Mouse (Mus musculus): ENCODE measurements around the gene Os9. TPM values are rescaled to one million over a fixed set of nuclear protein-coding genes. Genes with fewer than 3 reads are reported as not detected.

The Os9 gene
- total RNA-seq, 1 experiment from 2014 or later: 262 TPM

GRCm38 (mm10) chr10:127091507-127092396, 29.2 kb downstream of the Os9 start:
- ATAC-seq (replicated peaks; ENCODE audit: insufficient number of reproducible peaks, low FRiP score, low TSS enrichment, poor library complexity, severe bottlenecking): no peak

- ATAC-seq (replicated peaks; ENCODE audit: insufficient number of reproducible peaks, low FRiP score, low TSS enrichment, poor library complexity, severe bottlenecking): no peak
Observed at GRCm38 (mm10) chr10:127090560-127091411, 30.1 kb downstream of the Os9 start.

- ATAC-seq (replicated peaks; ENCODE audit: insufficient number of reproducible peaks, low FRiP score, low TSS enrichment, poor library complexity, severe bottlenecking): no peak
Observed at GRCm38 (mm10) chr10:127085633-127086032, 35.3 kb downstream of the Os9 start.

- ATAC-seq (replicated peaks; ENCODE audit: insufficient number of reproducible peaks, low FRiP score, low TSS enrichment, poor library complexity, severe bottlenecking): no peak
Observed at GRCm38 (mm10) chr10:127085052-127085451, 35.9 kb downstream of the Os9 start.

- no peak for ATAC-seq (replicated peaks; ENCODE audit: insufficient number of reproducible peaks, low FRiP score, low TSS enrichment, poor library complexity, severe bottlenecking)
Observed at GRCm38 (mm10) chr10:127083915-127084306, 37.0 kb downstream of the Os9 start.

GRCm38 (mm10) chr10:127083292-127083914, 37.5 kb downstream of the Os9 start:
- ATAC-seq (replicated peaks; ENCODE audit: insufficient number of reproducible peaks, low FRiP score, low TSS enrichment, poor library complexity, severe bottlenecking): no peak

- no peak for ATAC-seq (replicated peaks; ENCODE audit: insufficient number of reproducible peaks, low FRiP score, low TSS enrichment, poor library complexity, severe bottlenecking)
Observed at GRCm38 (mm10) chr10:127081996-127082620, 38.8 kb downstream of the Os9 start.

- no peak for ATAC-seq (replicated peaks; ENCODE audit: insufficient number of reproducible peaks, low FRiP score, low TSS enrichment, poor library complexity, severe bottlenecking)
Observed at GRCm38 (mm10) chr10:127080901-127081780, 39.8 kb downstream of the Os9 start.

GRCm38 (mm10) chr10:127079665-127080391, 41.1 kb downstream of the Os9 start:
- ATAC-seq (replicated peaks; ENCODE audit: insufficient number of reproducible peaks, low FRiP score, low TSS enrichment, poor library complexity, severe bottlenecking): no peak

GRCm38 (mm10) chr10:127078677-127079575, 42.0 kb downstream of the Os9 start:
- no peak for ATAC-seq (replicated peaks; ENCODE audit: insufficient number of reproducible peaks, low FRiP score, low TSS enrichment, poor library complexity, severe bottlenecking)

- ATAC-seq (replicated peaks; ENCODE audit: insufficient number of reproducible peaks, low FRiP score, low TSS enrichment, poor library complexity, severe bottlenecking): no peak
Observed at GRCm38 (mm10) chr10:127078001-127078676, 42.8 kb downstream of the Os9 start.

- ATAC-seq (replicated peaks; ENCODE audit: insufficient number of reproducible peaks, low FRiP score, low TSS enrichment, poor library complexity, severe bottlenecking): no peak
Observed at GRCm38 (mm10) chr10:127077515-127077914, 43.4 kb downstream of the Os9 start.

GRCm38 (mm10) chr10:127076082-127076481, 44.8 kb downstream of the Os9 start:
- ATAC-seq (replicated peaks; ENCODE audit: insufficient number of reproducible peaks, low FRiP score, low TSS enrichment, poor library complexity, severe bottlenecking): peak; percentile 71

- ATAC-seq (replicated peaks; ENCODE audit: insufficient number of reproducible peaks, low FRiP score, low TSS enrichment, poor library complexity, severe bottlenecking): peak; percentile 4; the same call in 1 of the 2 replicates
Observed at GRCm38 (mm10) chr10:127075651-127076050, 45.3 kb downstream of the Os9 start.

- peak; percentile 74 for ATAC-seq (replicated peaks; ENCODE audit: insufficient number of reproducible peaks, low FRiP score, low TSS enrichment, poor library complexity, severe bottlenecking)
Observed at GRCm38 (mm10) chr10:127075080-127075479, 45.9 kb downstream of the Os9 start, which contains the start of gene Agap2. Gene Agap2 (plus strand): TSS chr10:127075284.

- no peak for ATAC-seq (replicated peaks; ENCODE audit: insufficient number of reproducible peaks, low FRiP score, low TSS enrichment, poor library complexity, severe bottlenecking)
Observed at GRCm38 (mm10) chr10:127073981-127074380, 47.0 kb downstream of the Os9 start.
